Mouse (Mus musculus): ENCODE results near the gene Kctd18.

GRCm38 (mm10) chr1:58055598-58055997 is 36.8 kb upstream of the Kctd18 start:
- TF ChIP-seq EP300 (IDR thresholded peaks at IDR 0.05; ENCODE audit: low read depth) (no peak), CTCF (IDR thresholded peaks at IDR 0.05; ENCODE audit: low read depth) (no peak)

Measured in liver, embryonic 14.5 days (tissue).